7 mouse cellular contexts compared by ENCODE assay signal in genomic region chr14:33824421-33824874, GRCm38 (mm10).
DNase-seq lines count a peak whose midpoint lies in the region; ATAC-seq lines count a peak whose summit lies in the region.

No protein-coding gene starts in this region.

- H3K9ac ChIP-seq in lung, embryonic 16.5 days (ENCODE audit: low read length): no peak overlapping the region
- no peak overlapping the region for H3K9ac ChIP-seq in forebrain, embryonic 16.5 days (replicated peaks; ENCODE audit: low read depth, low read length)
- H3K9ac ChIP-seq in neural tube, embryonic 12.5 days: no peak overlapping the region

- no peaks in the 10 kb centered on the region for H3K27me3 ChIP-seq in lung, embryonic 16.5 days (ENCODE audit: control insufficient read depth, insufficient read depth, low read depth, low read length)
- no peaks in the 10 kb centered on the region for H3K27me3 ChIP-seq in forebrain, embryonic 16.5 days (replicated peaks; ENCODE audit: control insufficient read depth, insufficient read depth, low read length)
- H3K27me3 ChIP-seq in neural tube, embryonic 12.5 days (replicated peaks): no peaks in the 10 kb centered on the region

- H3K27ac ChIP-seq in lung, embryonic 16.5 days (ENCODE audit: low read length): no peak overlapping the region
- no peak overlapping the region for H3K27ac ChIP-seq in forebrain, embryonic 16.5 days (ENCODE audit: low read length)
- H3K27ac ChIP-seq in neural tube, embryonic 12.5 days: no peak overlapping the region

- no peaks in the 10 kb centered on the region for H3K9me3 ChIP-seq in lung, embryonic 16.5 days (ENCODE audit: control insufficient read depth, low read length)
- H3K9me3 ChIP-seq in forebrain, embryonic 16.5 days (ENCODE audit: control insufficient read depth, low read length): no peaks in the 10 kb centered on the region
- H3K9me3 ChIP-seq in neural tube, embryonic 12.5 days: no peaks in the 10 kb centered on the region

- WGBS in lung, embryonic 16.5 days: 27% methylated on average over 11 of the region's 11 CpGs
- 33% methylated on average over 11 of the region's 11 CpGs for WGBS in forebrain, embryonic 16.5 days
- 41% methylated on average over 11 of the region's 11 CpGs for WGBS in neural tube, embryonic 12.5 days

- H3K4me1 ChIP-seq in lung, embryonic 16.5 days (replicated peaks; ENCODE audit: control insufficient read depth, insufficient read depth, low read length): peaks cover 21% of the 10 kb centered on the region
- H3K4me1 ChIP-seq in forebrain, embryonic 16.5 days (replicated peaks; ENCODE audit: control insufficient read depth, insufficient read depth, low read length): 0 out of 2 replicates have a peak, but pooled peaks cover 4% of the 10 kb centered on the region
- peaks cover 4% of the 10 kb centered on the region; the same call in 1 of the 2 replicates for H3K4me1 ChIP-seq in neural tube, embryonic 12.5 days

- H3K4me3 ChIP-seq in lung, embryonic 16.5 days (ENCODE audit: low read length): no peak overlapping the region
- no peak overlapping the region for H3K4me3 ChIP-seq in forebrain, embryonic 16.5 days (replicated peaks; ENCODE audit: low read length)
- H3K4me3 ChIP-seq in neural tube, embryonic 12.5 days: no peak overlapping the region

- no peak for DNase-seq in lung, postnatal 36 days
- peak; percentile 32 to 72 for DNase-seq in layer of hippocampus, postnatal 14 days (ENCODE audit: low spot score in 2 of 2)
- no peak for DNase-seq in thymus, adult 18-20 months
- no peak for DNase-seq in gastrocnemius, adult 18-20 months (ENCODE audit: low spot score)

- 0 out of 2 replicates have a peak overlapping the region, but pooled peaks have one; percentile 0 for H3K4me2 ChIP-seq in lung, embryonic 16.5 days (ENCODE audit: low read depth, low read length)
- no peak overlapping the region for H3K4me2 ChIP-seq in forebrain, embryonic 16.5 days (ENCODE audit: low read length)
- H3K4me2 ChIP-seq in neural tube, embryonic 12.5 days (replicated peaks): 0 out of 2 replicates have a peak overlapping the region, but pooled peaks have one; percentile 7

- ATAC-seq in lung, embryonic 16.5 days (ENCODE audit: low read depth): peak; percentile 63
- ATAC-seq in forebrain, embryonic 16.5 days: peak; percentile 80; the same call in 1 of the 2 replicates
- ATAC-seq in neural tube, embryonic 12.5 days (ENCODE audit: low FRiP score, low read depth): 0 out of 2 replicates have a peak, but pooled peaks have one; percentile 48

- H3K36me3 ChIP-seq in lung, embryonic 16.5 days (ENCODE audit: control insufficient read depth, insufficient read depth, low read length): no peaks in the 10 kb centered on the region
- no peaks in the 10 kb centered on the region for H3K36me3 ChIP-seq in forebrain, embryonic 16.5 days (ENCODE audit: control insufficient read depth, insufficient read depth)
- no peaks in the 10 kb centered on the region for H3K36me3 ChIP-seq in neural tube, embryonic 12.5 days

Comparison
In these comparisons a context has a peak if more than half of its experiments do, and no peak if none do; other contexts are left out.
1. DNase-seq: peak in layer of hippocampus, postnatal 14 days (2 of 2); none in lung, postnatal 36 days (single experiment), thymus, adult 18-20 months (0 of 2) and gastrocnemius, adult 18-20 months (single experiment).
2. Peak in every context shown above with its lines, with median percentiles within 50 percentile points of each other: ATAC-seq.